13 mouse cellular contexts compared by ENCODE assay signal in the genomic region with DNA sequence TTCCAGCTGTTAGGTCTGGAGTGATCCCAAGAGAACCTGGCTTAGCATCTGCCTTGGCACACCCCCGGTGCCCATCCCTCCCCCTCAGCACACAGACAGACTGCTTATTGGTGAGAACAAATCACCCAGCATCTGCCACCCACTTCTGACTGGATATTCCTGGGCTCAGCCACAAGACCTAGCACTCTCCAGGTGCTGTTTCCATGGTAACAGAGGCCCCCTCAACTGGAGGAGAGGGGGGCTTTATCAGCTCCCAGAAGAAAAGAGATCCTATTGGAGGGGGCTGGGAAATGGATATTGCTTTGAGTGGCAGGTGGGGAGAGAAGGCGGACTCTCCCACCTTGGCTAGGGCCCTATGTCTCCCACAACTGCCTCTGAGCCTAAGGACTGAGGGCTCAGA. TPM values are rescaled to one million over a fixed set of nuclear protein-coding genes. Genes with fewer than 3 reads are reported as not detected.
DNase-seq lines count a peak whose midpoint lies in the region; ATAC-seq lines count a peak whose summit lies in the region.
"Had no signal": no experiment of that assay in that cellular context is flagged by ENCODE, and none has a peak within 500 bp of the region (broad histone marks: within the 10 kb centered on the region; RNA-seq: fewer than 3 reads in every experiment).

No protein-coding gene starts in this region.

- H3K9ac ChIP-seq in neural tube, embryonic 11.5 days (ENCODE audit: low read length), result no peak overlapping the region
- 0 out of 2 replicates have a peak overlapping the region, but pooled peaks have one; percentile 2 for H3K9ac ChIP-seq in hindbrain, embryonic 15.5 days
- H3K9ac ChIP-seq: liver, embryonic 15.5 days had no signal

- intact Hi-C loops in heart, postnatal 25 days (cut with DNase I), result loop anchor here (2.0 to 5.0 kb wide), 2 partner anchors 65 to 168 kb away; no protein-coding TSS in a partner anchor

- WGBS in neural tube, embryonic 11.5 days, result 83% methylated on average over 2 of the region's 2 CpGs
- 44% methylated on average over 2 of the region's 2 CpGs for WGBS in hindbrain, embryonic 15.5 days
- WGBS in midbrain, embryonic 10.5 days, result 93% methylated on average over 2 of the region's 2 CpGs

- H3K9me3 ChIP-seq in neural tube, embryonic 11.5 days (ENCODE audit: control insufficient read depth, low read length), result no peaks in the 10 kb centered on the region
- H3K9me3 ChIP-seq in hindbrain, embryonic 15.5 days, result no peaks in the 10 kb centered on the region
- no peaks in the 10 kb centered on the region for H3K9me3 ChIP-seq in midbrain, embryonic 10.5 days (replicated peaks)
- H3K9me3 ChIP-seq: liver, embryonic 15.5 days had no signal

- peaks cover 10% of the 10 kb centered on the region for H3K36me3 ChIP-seq in neural tube, embryonic 11.5 days (ENCODE audit: control insufficient read depth, insufficient read depth, low read length)
- peaks cover 13% of the 10 kb centered on the region; the same call in 1 of the 2 replicates for H3K36me3 ChIP-seq in hindbrain, embryonic 15.5 days
- peaks cover 67% of the 10 kb centered on the region for H3K36me3 ChIP-seq in midbrain, embryonic 10.5 days

- peak overlapping the region; percentile 79 for H3K27ac ChIP-seq in neural tube, embryonic 11.5 days (ENCODE audit: low read depth, low read length)
- peak overlapping the region; percentile 84 for H3K27ac ChIP-seq in hindbrain, embryonic 15.5 days (replicated peaks)
- peak overlapping the region; percentile 35; the same call in 1 of the 2 replicates for H3K27ac ChIP-seq in midbrain, embryonic 10.5 days (replicated peaks)
- H3K27ac ChIP-seq: liver, embryonic 15.5 days had no signal

- no peak overlapping the region for H3K4me2 ChIP-seq in neural tube, embryonic 11.5 days (ENCODE audit: low read depth)
- H3K4me2 ChIP-seq in hindbrain, embryonic 15.5 days, result no peak overlapping the region
- H3K4me2 ChIP-seq: liver, embryonic 15.5 days had no signal

- H3K27me3 ChIP-seq in neural tube, embryonic 11.5 days (ENCODE audit: control insufficient read depth, insufficient read depth, low read length), result no peaks in the 10 kb centered on the region
- H3K27me3 ChIP-seq in hindbrain, embryonic 15.5 days, result no peaks in the 10 kb centered on the region
- no peaks in the 10 kb centered on the region for H3K27me3 ChIP-seq in midbrain, embryonic 10.5 days (ENCODE audit: low read depth, poor library complexity, severe bottlenecking)
- H3K27me3 ChIP-seq: CH12.LX; liver, embryonic 15.5 days had no signal

- peaks cover 44% of the 10 kb centered on the region for H3K4me1 ChIP-seq in neural tube, embryonic 11.5 days (ENCODE audit: control insufficient read depth, insufficient read depth, low read length)
- peaks cover 47% of the 10 kb centered on the region for H3K4me1 ChIP-seq in hindbrain, embryonic 15.5 days (replicated peaks)
- peaks cover 45% of the 10 kb centered on the region for H3K4me1 ChIP-seq in midbrain, embryonic 10.5 days

- no peak overlapping the region for H3K4me3 ChIP-seq in neural tube, embryonic 11.5 days (ENCODE audit: low read depth, low read length)
- H3K4me3 ChIP-seq in hindbrain, embryonic 15.5 days, result no peak overlapping the region
- no peak overlapping the region for H3K4me3 ChIP-seq in midbrain, embryonic 10.5 days
- H3K4me3 ChIP-seq: erythroblast, embryonic 14.5 days; liver, embryonic 15.5 days had no signal

- ATAC-seq in neural tube, embryonic 11.5 days (ENCODE audit: insufficient read depth, low FRiP score, low TSS enrichment), result peak; percentile 2; the same call in 1 of the 2 replicates
- peak; percentile 59 for ATAC-seq in hindbrain, embryonic 15.5 days (ENCODE audit: low FRiP score, low read depth)

- no peak for DNase-seq in neural tube, embryonic 11.5 days (ENCODE audit: low spot score)
- DNase-seq in neural tube, embryonic 10.5 days (ENCODE audit: extremely low spot score, low spot score), result no peak
- DNase-seq in midbrain, embryonic 10.5 days (ENCODE audit: low spot score), result no peak
- peak; percentile 80 to 84 for DNase-seq in right cerebral cortex, postnatal 36 days (ENCODE audit: low spot score in 2 of 2)
- no peak for DNase-seq in gastrocnemius, adult 18-20 months (ENCODE audit: low spot score)
- no peak for DNase-seq in heart, postnatal 25 days (ENCODE audit: low spot score)
- DNase-seq in spleen, adult 12 weeks (ENCODE audit: low spot score), result no peak
- DNase-seq: cerebellum, adult 11-12 months; kidney, postnatal 14 days had no signal

RNA-seq across cellular contexts. Expression of a gene that starts 12.1 kb away (rescaled TPM):
- 68.7 and 71.6 TPM in 2 replicates for polyA plus RNA-seq in neural tube, embryonic 11.5 days (2014; fragmentation: Nextera tagmentation; extraction: Ambion mirVana)
- polyA plus RNA-seq in hindbrain, embryonic 15.5 days (2015; fragmentation: Nextera tagmentation; extraction: Ambion mirVana), result 66.0 and 66.3 TPM in 2 replicates
- polyA plus RNA-seq in midbrain, embryonic 10.5 days (2016; fragmentation: Nextera tagmentation; extraction: Ambion mirVana), result 84.0 and 91.4 TPM in 2 replicates
- 10 to 100 TPM; 12.4 to 14.8 TPM for total RNA-seq in gastrocnemius, adult 18-20 months (2021)
- 10 to 100 TPM; 18.3 to 19.2 TPM for total RNA-seq in heart, postnatal 25 days (2021)

RNA-seq across cellular contexts. Expression of a gene that starts 19.4 kb away (rescaled TPM):
- polyA plus RNA-seq in neural tube, embryonic 11.5 days (2014; fragmentation: Nextera tagmentation; extraction: Ambion mirVana), result 15.3 and 15.8 TPM in 2 replicates
- polyA plus RNA-seq in hindbrain, embryonic 15.5 days (2015; fragmentation: Nextera tagmentation; extraction: Ambion mirVana), result 13.8 TPM in 2 replicates
- 20.4 and 21.2 TPM in 2 replicates for polyA plus RNA-seq in midbrain, embryonic 10.5 days (2016; fragmentation: Nextera tagmentation; extraction: Ambion mirVana)
- total RNA-seq in gastrocnemius, adult 18-20 months (2021), result 1 to 10 TPM; 3.7 to 4.6 TPM
- total RNA-seq in heart, postnatal 25 days (2021), result 10 to 100 TPM; 10.5 to 11.5 TPM

RNA-seq across cellular contexts. Expression of a gene that starts 21.3 kb away (rescaled TPM):
- polyA plus RNA-seq in neural tube, embryonic 11.5 days (2014; fragmentation: Nextera tagmentation; extraction: Ambion mirVana), result 391 and 397 TPM in 2 replicates
- 441 and 476 TPM in 2 replicates for polyA plus RNA-seq in hindbrain, embryonic 15.5 days (2015; fragmentation: Nextera tagmentation; extraction: Ambion mirVana)
- polyA plus RNA-seq in midbrain, embryonic 10.5 days (2016; fragmentation: Nextera tagmentation; extraction: Ambion mirVana), result 381 and 400 TPM in 2 replicates
- 100 to 1,000 TPM; 210 to 236 TPM for total RNA-seq in gastrocnemius, adult 18-20 months (2021)
- 100 to 1,000 TPM; 218 to 220 TPM for total RNA-seq in heart, postnatal 25 days (2021)

Comparison
In these comparisons a context has a peak if more than half of its experiments do, and no peak if none do; other contexts are left out.
1. DNase-seq: peak in right cerebral cortex, postnatal 36 days (2 of 2); none in neural tube, embryonic 11.5 days (single experiment), neural tube, embryonic 10.5 days (single experiment), midbrain, embryonic 10.5 days (single experiment), gastrocnemius, adult 18-20 months (single experiment), heart, postnatal 25 days (single experiment) and spleen, adult 12 weeks (single experiment).
2. Peak in every context shown above with its lines, with median percentiles within 50 percentile points of each other: H3K27ac ChIP-seq.